Mouse (Mus musculus) bone marrow, adult 2 months (tissue): ENCODE measurements around the gene Alx3. TPM values are rescaled to one million over a fixed set of nuclear protein-coding genes. Genes with fewer than 3 reads are reported as not detected.

Source experiments
- H3K27ac ChIP-seq: fragments of 200-500 bp; 2 replicates; pipeline ENCODE4 v1.5.1; 2012; ENCODE audit warnings: low read depth, mild to moderate bottlenecking, control low read depth, inconsistent platforms, low read length; ENCODE audit not compliant: control insufficient read depth, poor library complexity, insufficient read depth
- H3K4me1 ChIP-seq: fragments of 200-500 bp; 2 replicates; pipeline ENCODE4 v1.6.1; 2011; ENCODE audit warnings: low read length; ENCODE audit not compliant: control insufficient read depth, insufficient read depth
- H3K4me3 ChIP-seq: fragments of 200-500 bp; replicated peaks from 2 replicates; pipeline ENCODE3; 2011; ENCODE audit warnings: mild to moderate bottlenecking, low read depth, low read length, control low read depth; ENCODE audit not compliant: control insufficient read depth
- CTCF ChIP-seq: fragments of 200-500 bp; IDR thresholded peaks from 2 replicates; pipeline ENCODE4 v1.5.1; 2011; ENCODE audit warnings: low read length, control low read depth; ENCODE audit not compliant: control insufficient read depth, insufficient read depth
- POLR2A ChIP-seq: fragments of 200-500 bp; IDR thresholded peaks from 2 replicates; pipeline ENCODE4 v1.6.1; 2011; ENCODE audit warnings: low read depth, mild to moderate bottlenecking, control low read depth, low read length, borderline replicate concordance; ENCODE audit not compliant: control insufficient read depth
- WGBS: fragments of 180-500 bp; shearing (Covaris S2); methylation state at CpG from one replicate; pipeline ENCODE4 v1.1.7; 2018; 5-methylcytosine and 5-hydroxymethylcytosine counted together
- polyA plus RNA-seq: library from polyadenylated mRNA; stranded (reverse); fragments of >200 nt; gene quantifications from 2 replicates; pipeline ENCODE4 v1.2.4, GENCODE M21; 2011; ENCODE audit warnings: low replicate concordance; ENCODE audit not compliant: missing spikeins, insufficient read depth, insufficient read length

Gene Alx3
- polyA plus RNA-seq, 1 experiment = not detected

DNA sequence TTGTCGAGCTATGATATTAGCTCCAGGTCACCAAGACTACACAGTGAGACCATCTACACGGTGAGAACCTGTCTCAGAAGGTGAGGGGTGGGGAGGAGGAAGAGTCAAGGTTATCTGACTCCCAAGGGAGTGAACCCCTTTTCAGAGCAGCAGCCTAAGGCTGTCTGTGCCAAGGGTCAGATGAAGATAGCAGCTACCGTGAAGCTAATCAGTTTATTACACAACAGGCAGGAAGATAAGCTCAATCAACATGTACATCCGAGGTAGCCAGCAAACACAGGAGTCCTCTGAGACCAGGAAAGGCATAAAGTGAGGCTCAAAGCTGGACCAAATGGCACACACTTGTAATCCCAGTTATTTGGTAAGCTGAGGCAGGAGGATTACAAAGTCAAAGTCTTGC is 14.0 kb downstream of the Alx3 start:
- WGBS = 39% methylated on average over 4 of the region's 4 CpGs
- TF ChIP-seq POLR2A (no peak), CTCF (no peak)
- Histone ChIP-seq H3K4me1 (no peaks in the 10 kb centered on the region), H3K27ac (no peak overlapping the region), H3K4me3 (no peak overlapping the region)

DNA sequence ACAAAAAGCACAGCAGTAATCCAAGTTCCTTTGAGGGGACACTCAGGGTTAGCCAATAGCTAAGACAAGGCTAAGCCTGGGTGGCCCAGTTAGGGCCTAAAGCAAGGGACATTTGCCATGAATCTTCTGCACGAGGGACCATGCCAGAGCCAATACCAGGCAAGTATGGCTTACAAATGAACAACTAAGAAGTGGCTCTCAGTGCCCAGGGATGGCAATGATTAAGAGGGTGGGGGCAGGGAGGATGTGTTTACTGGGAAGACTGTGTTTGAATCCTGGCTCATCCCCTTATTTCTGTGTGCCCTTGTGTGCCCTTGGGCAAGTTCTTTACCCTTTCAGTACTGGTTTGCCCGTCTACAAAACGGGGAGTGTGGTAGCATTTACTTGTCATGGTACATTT is 14.5 kb downstream of the Alx3 start:
- no peak for TF ChIP-seq POLR2A
- no peak for TF ChIP-seq CTCF
- Histone ChIP-seq H3K4me1 (no peaks in the 10 kb centered on the region), H3K4me3 (no peak overlapping the region), H3K27ac (no peak overlapping the region)
- WGBS = 66% methylated on average over 3 of the region's 3 CpGs

DNA sequence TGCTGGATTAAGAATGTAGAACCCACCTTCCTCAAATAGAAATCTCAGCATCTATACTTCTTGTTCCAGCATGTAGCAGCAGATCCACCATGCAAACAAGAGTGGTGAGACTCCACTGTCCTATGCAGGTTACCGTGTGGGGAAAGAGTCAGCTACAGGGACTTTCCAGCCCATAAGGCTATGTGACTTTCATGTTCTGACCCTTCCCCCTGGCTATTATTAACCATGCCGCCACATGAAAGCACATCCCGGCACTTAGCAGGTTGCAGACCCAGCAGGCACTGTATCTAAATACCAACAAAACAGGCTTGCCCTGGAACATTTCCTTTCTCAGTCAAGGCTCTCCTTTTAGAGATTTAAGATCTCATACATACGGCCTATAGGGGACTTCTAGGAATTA is 16.6 kb downstream of the Alx3 start:
- Histone ChIP-seq H3K4me3 (no peak overlapping the region), H3K4me1 (no peaks in the 10 kb centered on the region), H3K27ac (no peak overlapping the region)
- TF ChIP-seq CTCF = no peak
- 80% methylated on average over 4 of the region's 4 CpGs for WGBS

DNA sequence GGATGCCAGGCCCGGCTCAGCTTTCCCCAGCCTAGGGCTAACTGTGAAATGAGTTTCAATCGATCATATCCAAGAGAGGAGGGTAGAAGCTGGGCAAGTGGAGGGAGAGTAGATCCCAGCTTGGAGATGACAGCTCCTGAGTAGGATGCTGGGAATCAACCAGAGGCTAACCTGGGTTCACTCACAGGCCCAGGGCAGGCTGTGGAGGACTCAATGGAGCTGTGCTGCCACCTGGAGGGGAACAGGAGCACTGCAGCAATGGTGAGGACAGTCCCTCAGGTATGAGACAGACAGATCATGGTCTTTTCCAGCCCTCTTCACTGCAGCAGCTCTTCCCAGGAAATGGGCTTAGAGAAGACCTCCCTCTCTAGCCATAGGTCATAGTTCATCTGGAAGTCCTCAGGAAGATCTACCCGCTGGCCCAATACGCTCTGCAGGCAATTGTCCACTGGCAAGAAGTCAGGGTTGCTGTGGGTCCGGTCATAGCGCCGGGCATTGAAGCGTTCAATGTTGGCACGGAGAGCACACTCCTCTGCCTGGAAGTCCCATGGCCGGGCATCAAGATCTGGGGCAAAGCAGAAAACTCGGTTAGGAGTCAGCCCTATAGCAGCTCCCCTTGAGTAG is 18.2 kb downstream of the Alx3 start:
- peak; percentile 92 for TF ChIP-seq CTCF
- TF ChIP-seq POLR2A = no peak

DNA sequence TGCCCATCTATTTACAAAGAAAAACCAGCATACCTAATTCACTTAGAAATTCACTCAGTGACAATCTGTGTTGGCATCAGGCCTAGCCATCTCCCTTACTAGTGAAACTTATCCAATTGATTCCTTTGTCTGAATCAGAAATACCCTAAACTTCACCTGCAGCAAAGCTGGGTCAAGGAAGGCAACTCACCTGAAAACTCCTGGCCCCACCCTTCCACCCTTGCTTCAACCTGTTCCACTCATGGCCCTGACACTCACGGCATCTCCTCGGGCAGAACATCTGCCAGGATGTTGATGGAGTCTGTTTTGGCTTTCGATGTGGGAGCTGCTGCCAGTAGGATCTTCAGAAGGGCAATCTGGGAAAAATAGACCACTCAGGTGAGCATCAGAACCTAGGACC is 23.0 kb downstream of the Alx3 start:
- TF ChIP-seq POLR2A (no peak), CTCF (no peak)

More for the DNA sequence above, 18.2 kb downstream of the Alx3 start:
- H3K4me3 ChIP-seq = no peak overlapping the region
- H3K27ac ChIP-seq = no peak overlapping the region
- H3K4me1 ChIP-seq = no peaks in the 10 kb centered on the region
- 91% methylated on average over 11 of the region's 11 CpGs for WGBS

DNA sequence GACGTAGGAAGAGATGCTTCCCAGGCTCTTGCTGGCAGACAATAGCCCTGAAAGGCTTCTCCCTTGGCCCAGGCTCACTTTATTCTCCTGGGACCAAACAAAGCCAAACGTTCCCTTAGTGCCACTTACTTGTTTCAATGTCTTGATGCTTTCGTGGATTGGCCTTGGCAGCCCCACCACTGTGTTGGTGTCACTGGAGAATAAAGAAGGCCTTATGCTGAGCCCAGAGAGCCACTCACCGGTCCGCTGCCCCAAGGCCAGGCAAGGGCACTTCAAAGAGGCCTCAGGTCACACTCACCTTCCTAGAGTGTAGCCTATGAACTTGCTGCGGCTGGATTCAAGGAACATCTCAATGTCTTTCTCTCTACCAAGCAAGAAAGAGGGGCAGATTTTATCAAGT is 25.1 kb downstream of the Alx3 start:
- no peak for TF ChIP-seq POLR2A
- TF ChIP-seq CTCF = no peak
- H3K27ac ChIP-seq = no peak overlapping the region
- H3K4me1 ChIP-seq = no peaks in the 10 kb centered on the region
- H3K4me3 ChIP-seq = no peak overlapping the region
- whole genome bisulfite sequencing = 91% methylated on average over 6 of the region's 6 CpGs

More for the DNA sequence above, 23.0 kb downstream of the Alx3 start:
- no peaks in the 10 kb centered on the region for H3K4me1 ChIP-seq
- 91% methylated on average over 3 of the region's 3 CpGs for WGBS
- H3K4me3 ChIP-seq = no peak overlapping the region
- H3K27ac ChIP-seq = no peak overlapping the region

DNA sequence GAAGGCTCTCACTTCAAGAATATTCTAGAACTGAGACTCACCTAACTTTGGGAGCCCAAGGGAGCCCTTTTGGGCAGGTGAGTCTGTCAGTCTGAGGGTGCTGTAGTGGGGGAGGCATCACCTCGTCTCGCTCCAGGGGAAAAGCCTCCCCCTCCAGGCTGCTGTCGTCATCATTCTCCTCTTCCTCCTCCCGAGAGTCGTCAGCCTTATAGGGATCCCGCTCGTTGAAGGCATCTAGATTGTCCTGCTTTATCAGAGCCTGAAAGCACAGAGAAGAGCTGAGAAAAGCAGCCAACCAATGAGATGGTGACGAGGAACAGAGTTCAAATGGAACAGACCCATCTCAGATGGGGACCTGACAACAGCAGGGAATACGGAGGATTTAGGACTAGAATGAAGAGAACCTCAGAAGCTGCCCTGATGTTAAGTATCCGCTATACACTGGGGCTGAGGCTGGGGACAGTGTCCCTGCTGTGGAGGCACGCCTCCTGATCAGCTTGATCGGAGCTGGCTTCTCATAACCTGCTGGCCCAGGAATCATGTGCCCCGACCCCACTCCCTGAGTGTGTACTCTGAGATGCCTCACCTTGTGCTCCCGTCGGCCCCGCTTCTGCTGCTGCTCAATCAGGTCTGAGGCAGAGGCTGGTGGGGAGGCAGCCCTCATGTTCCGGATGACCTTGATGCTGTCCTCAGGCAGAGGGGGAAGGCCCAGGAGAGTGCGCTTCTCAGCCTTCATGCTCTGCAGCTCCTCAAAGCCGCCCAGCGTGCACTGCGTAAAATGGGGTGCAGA is 26.6 kb downstream of the Alx3 start:
- 89% methylated on average over 21 of the region's 21 CpGs for WGBS
- TF ChIP-seq CTCF = no peak
- TF ChIP-seq POLR2A = no peak
- Histone ChIP-seq H3K27ac (no peak overlapping the region), H3K4me1 (no peaks in the 10 kb centered on the region), H3K4me3 (no peak overlapping the region)

DNA sequence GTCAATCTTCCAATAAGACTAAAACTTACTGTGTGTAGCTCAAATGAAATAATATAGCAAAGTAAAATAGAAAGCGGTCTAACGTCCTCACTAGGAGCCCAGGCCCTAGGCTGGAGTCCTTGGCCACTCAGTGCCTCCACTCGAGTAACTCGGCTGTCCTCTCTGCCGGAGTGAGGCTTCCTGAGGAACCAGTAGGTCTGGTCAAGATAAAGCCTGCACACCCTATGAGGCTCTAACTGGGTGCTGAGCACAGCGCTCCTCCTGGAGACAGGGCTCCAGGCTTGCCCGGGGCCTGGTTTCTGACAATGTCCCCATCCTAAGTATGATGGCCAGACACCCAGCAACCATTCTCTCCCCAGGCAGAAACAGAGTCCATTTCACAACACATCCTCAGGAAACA is 27.7 kb downstream of the Alx3 start:
- no peak overlapping the region for H3K4me3 ChIP-seq
- TF ChIP-seq POLR2A (no peak), CTCF (no peak)
- no peak overlapping the region for H3K27ac ChIP-seq
- H3K4me1 ChIP-seq = no peaks in the 10 kb centered on the region
- 95% methylated on average over 7 of the region's 7 CpGs for WGBS

DNA sequence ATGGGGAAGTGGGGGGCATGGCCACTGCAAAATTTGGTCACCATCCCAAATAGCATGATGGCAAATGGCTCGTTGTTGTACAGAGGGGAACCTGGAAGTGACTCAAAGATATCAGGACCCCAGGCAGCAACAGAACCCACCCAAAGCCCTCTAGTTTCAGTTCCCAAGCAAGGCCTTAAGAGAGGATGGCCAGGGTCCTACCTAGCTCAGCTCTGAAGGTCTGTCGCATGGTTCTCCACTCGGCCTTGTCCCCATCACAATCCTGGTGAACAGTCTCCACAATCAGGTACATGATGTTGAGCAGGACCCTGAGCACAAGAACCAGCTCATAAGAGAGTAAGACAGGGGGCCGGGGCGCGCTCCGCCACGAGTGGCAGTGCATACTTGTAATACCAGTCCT is 29.6 kb downstream of the Alx3 start:
- TF ChIP-seq POLR2A (no peak), CTCF (no peak)
- H3K4me1 ChIP-seq = no peaks in the 10 kb centered on the region
- H3K27ac ChIP-seq = no peak overlapping the region
- no peak overlapping the region for H3K4me3 ChIP-seq
- 84% methylated on average over 8 of the region's 8 CpGs for WGBS
